Mouse (Mus musculus) cerebellum, postnatal 25 days (tissue): ENCODE results near the gene Vmn1r113.
"Not testable (repeated sequence)": the region's sequence is repeated elsewhere in the genome, so short reads cannot be mapped to it uniquely, and the experiment has no call there.

Source experiments
- DNase-seq, 2 experiments: peaks; one replicate each; pipeline ENCODE4 v3.0.0; 2021; ENCODE audit warnings: mixed read lengths in 2 of 2

The Vmn1r113 gene

DNA sequence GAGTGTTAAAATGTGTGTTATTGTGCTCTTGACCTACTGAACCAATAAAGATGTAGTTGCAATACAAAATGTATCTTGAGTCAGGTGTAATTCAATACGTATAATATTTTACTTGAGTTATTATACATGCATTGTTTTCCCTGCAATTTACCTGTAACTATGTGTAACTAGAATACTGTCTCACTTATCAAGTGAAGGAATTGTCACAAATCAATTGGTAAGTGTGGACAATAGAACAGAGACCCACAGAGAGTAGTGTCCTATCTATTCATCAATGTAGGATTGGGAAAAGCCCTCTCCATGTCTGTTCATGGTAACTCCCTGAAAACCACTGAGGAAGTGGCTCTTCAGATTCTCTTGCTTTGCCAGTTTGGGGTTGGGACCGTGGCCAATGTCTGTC, at the start of gene Vmn1r113:
Gene Vmn1r113 (plus strand): TSS at position 301 of the 400 bp plus-strand sequence.
- DNase-seq, result not testable (repeated sequence)

DNA sequence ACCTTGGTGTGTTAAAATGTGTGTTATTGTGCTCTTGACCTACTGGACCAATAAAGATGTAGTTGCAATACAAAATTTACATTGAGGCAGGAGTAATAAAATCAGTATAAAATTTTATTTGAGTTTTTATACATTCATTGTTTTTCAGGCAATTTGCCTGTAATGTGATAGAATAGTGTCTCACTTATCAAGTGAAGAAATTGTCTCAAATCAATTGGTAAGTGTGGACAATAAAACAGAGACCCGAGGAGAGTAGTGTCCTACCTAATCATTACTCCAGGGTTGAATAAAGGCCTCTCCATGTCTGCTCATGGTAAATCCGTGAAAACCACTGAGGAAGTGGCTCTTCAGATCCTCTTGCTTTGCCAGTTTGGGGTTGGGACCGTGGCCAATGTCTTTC, 16.2 kb upstream of the Vmn1r113 start, which contains the start of gene Vmn1r112:
Gene Vmn1r112 (plus strand): TSS at position 301 of the 400 bp plus-strand sequence.
- not testable (repeated sequence) for DNase-seq

DNA sequence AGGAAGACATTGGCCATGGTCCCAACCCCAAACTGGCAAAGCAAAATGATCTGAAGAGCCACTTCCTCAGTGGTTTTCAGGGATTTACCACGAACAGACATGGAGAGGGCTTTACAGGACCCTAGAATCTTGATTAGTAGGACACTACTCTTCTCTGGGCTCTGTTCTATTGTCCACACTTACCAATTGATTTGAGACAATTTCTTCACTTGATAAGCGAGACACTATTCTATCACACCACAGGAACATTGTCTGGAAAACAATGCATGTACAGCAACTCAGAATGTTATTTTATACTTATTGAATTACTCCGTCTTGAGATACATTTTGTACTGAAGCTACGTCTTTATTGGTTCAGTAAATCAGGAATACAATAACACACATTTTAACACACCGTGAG, 25.0 kb downstream of the Vmn1r113 start, which contains the start of gene Vmn1r114:
Gene Vmn1r114 (minus strand): TSS at position 101 of the 400 bp plus-strand sequence.
- DNase-seq, result not testable (repeated sequence)
